Mouse (Mus musculus): ENCODE data around the gene Igflr1. TPM values are rescaled to one million over a fixed set of nuclear protein-coding genes. Genes with fewer than 3 reads are reported as not detected.
A peak's percentile ranks its signal among the peaks of the same experiment; 100 is the strongest.

Gene Igflr1
- polyA plus RNA-seq, 1 experiment: 0.56 TPM

DNA sequence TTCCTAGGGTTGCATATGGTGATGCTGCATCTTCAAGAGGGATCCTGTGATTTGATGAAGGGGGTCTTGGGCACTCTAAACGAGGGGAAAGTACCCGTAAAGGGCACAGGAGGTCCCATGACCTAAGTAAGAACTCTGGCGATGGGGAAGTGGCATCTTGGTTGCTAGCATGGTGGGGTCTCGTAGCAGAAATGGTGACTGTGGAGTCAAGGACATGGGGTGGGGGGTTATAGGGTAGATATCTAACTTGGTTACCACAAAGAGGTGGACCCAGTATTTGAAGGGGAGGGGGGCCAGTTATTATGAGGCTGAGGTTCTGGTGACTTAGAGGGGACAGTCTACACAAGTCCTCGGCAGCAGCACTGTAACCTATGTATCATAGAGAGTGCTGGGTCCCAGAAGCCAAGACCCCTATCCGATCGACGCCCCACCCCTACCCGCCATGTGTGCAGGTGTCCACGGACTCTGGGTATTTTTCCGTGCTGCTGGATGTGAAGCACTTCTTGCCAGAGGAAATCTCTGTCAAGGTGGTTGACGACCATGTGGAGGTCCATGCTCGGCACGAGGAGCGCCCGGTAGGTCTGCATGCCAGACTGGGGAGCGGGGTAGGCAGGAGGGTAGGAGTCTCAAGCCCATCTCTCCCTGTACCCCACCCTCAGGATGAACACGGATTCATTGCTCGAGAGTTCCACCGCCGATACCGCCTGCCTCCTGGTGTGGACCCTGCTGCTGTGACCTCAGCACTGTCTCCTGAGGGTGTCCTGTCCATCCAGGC, 11.2 kb upstream of the Igflr1 start:
- H3K4me3 ChIP-seq (ENCODE audit: insufficient read depth, poor library complexity, severe bottlenecking): no peak overlapping the region
- H3ac ChIP-seq (ENCODE audit: control insufficient read depth, insufficient read length, low read depth): peak overlapping the region; percentile 7
- TF ChIP-seq CEBPB (IDR thresholded peaks at IDR 0.05; ENCODE audit: low read depth): no peak
- TF ChIP-seq CTCF (IDR thresholded peaks at IDR 0.05; ENCODE audit: control insufficient read depth, insufficient read depth, insufficient read length): no peak
- TF ChIP-seq MYOG (IDR thresholded peaks at IDR 0.05; ENCODE audit: control insufficient read depth, extremely low read depth, insufficient read length): no peak
- TF ChIP-seq FOSL1 (IDR thresholded peaks at IDR 0.05; ENCODE audit: insufficient read depth, low read length, poor library complexity, severe bottlenecking): no peak
- TF ChIP-seq MYOD1 (IDR thresholded peaks at IDR 0.05; ENCODE audit: control insufficient read depth, insufficient read length, low read depth): no peak
- no peak for TF ChIP-seq USF1 (IDR thresholded peaks at IDR 0.05; ENCODE audit: low read depth)
- H3K36me3 ChIP-seq (ENCODE audit: control insufficient read depth, insufficient read depth): peaks cover 7% of the 10 kb centered on the region
- H3K79me3 ChIP-seq (ENCODE audit: low read depth): peaks cover 5% of the 10 kb centered on the region
- H3K79me2 ChIP-seq (ENCODE audit: control insufficient read depth, insufficient read depth): peaks cover 23% of the 10 kb centered on the region
- H3K27me3 ChIP-seq (ENCODE audit: control insufficient read depth, insufficient read depth, insufficient read length): no peaks in the 10 kb centered on the region

DNA sequence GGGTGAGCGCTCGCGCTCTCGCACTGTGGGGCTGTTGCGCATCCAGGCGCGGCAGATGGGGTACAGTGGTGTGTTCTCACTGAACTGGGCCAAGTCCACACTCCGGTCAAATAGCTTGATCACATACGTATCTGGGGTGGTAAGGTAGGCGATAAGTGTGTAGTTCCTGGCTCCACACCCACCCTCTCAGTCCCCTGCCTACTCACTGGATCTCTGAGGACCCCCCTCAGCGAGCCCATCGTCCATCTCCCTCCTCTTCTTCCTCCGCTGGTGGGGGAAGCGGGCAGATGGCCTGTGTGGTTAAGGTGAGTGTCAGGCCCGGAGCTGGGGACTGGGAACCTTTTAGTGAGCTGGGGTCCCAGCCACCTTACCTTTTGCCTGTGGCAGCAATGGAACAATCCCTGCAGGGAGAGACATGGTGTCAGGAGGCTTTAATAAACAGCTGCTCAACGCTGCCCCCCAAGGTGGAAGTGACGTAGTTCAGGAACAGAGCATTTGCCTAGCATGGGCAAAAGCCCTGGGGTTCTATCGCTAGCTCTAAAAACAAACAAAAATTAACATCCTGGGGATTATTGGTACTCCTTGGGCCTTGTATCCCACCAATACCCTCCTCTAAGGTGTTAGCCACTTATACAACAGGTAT, 8.2 kb upstream of the Igflr1 start:
- TF ChIP-seq CTCF (IDR thresholded peaks at IDR 0.05; ENCODE audit: control insufficient read depth, insufficient read depth, insufficient read length) (no peak), CEBPB (IDR thresholded peaks at IDR 0.05; ENCODE audit: low read depth) (no peak), USF1 (IDR thresholded peaks at IDR 0.05; ENCODE audit: low read depth) (no peak), FOSL1 (IDR thresholded peaks at IDR 0.05; ENCODE audit: insufficient read depth, low read length, poor library complexity, severe bottlenecking) (no peak), MYOG (IDR thresholded peaks at IDR 0.05; ENCODE audit: control insufficient read depth, extremely low read depth, insufficient read length) (no peak), MYOD1 (IDR thresholded peaks at IDR 0.05; ENCODE audit: control insufficient read depth, insufficient read length, low read depth) (no peak), MAX (IDR thresholded peaks at IDR 0.05) (no peak)
- Histone ChIP-seq H3K36me3 (ENCODE audit: control insufficient read depth, insufficient read depth) (peaks cover 7% of the 10 kb centered on the region), H3K27me3 (ENCODE audit: control insufficient read depth, insufficient read depth, insufficient read length) (no peaks in the 10 kb centered on the region), H3K79me3 (ENCODE audit: low read depth) (peaks cover 5% of the 10 kb centered on the region), H3ac (ENCODE audit: control insufficient read depth, insufficient read length, low read depth) (no peak overlapping the region), H3K4me3 (ENCODE audit: insufficient read depth, poor library complexity, severe bottlenecking) (no peak overlapping the region), H3K79me2 (ENCODE audit: control insufficient read depth, insufficient read depth) (peaks cover 35% of the 10 kb centered on the region)

DNA sequence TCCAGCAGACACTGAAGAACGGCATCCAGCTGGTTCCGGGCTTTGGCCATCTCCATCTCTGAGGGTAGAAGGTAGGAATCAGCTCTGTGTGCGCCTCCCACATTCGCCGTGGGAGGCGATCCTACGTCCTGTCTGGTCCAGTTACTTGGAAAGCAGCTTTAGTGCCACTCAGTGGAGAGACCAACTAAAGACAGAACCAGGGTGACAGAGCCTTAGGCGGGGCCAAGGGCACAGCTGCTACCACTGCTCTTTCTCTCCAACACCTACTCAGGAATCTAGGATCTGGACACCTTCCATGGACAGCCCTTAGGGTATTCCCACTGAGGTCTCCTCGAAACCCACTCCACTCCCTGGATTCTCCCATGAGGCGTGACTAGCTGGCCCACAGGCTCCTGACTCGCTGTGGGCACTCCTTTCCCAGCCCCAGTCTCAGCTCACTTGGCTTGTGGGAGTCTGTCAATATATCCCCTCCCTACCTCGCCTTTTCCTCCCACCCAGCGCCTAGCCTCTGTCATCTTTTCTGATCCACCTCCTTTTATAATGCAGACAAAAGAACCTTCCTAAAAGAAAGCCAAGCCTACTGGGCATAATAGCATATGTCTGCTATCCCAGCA, 7.2 kb upstream of the Igflr1 start:
- Histone ChIP-seq H3K36me3 (ENCODE audit: control insufficient read depth, insufficient read depth) (peaks cover 7% of the 10 kb centered on the region), H3K27me3 (ENCODE audit: control insufficient read depth, insufficient read depth, insufficient read length) (no peaks in the 10 kb centered on the region), H3K79me2 (ENCODE audit: control insufficient read depth, insufficient read depth) (peaks cover 45% of the 10 kb centered on the region), H3K4me3 (ENCODE audit: insufficient read depth, poor library complexity, severe bottlenecking) (peak overlapping the region; percentile 53), H3K79me3 (ENCODE audit: low read depth) (peaks cover 7% of the 10 kb centered on the region), H3ac (ENCODE audit: control insufficient read depth, insufficient read length, low read depth) (no peak overlapping the region)
- TF ChIP-seq CEBPB (IDR thresholded peaks at IDR 0.05; ENCODE audit: low read depth) (no peak), MYOG (IDR thresholded peaks at IDR 0.05; ENCODE audit: control insufficient read depth, extremely low read depth, insufficient read length) (no peak), MAX (IDR thresholded peaks at IDR 0.05) (no peak), FOSL1 (IDR thresholded peaks at IDR 0.05; ENCODE audit: insufficient read depth, low read length, poor library complexity, severe bottlenecking) (no peak), MYOD1 (IDR thresholded peaks at IDR 0.05; ENCODE audit: control insufficient read depth, insufficient read length, low read depth) (no peak), CTCF (IDR thresholded peaks at IDR 0.05; ENCODE audit: control insufficient read depth, insufficient read depth, insufficient read length) (no peak), USF1 (IDR thresholded peaks at IDR 0.05; ENCODE audit: low read depth) (no peak)

DNA sequence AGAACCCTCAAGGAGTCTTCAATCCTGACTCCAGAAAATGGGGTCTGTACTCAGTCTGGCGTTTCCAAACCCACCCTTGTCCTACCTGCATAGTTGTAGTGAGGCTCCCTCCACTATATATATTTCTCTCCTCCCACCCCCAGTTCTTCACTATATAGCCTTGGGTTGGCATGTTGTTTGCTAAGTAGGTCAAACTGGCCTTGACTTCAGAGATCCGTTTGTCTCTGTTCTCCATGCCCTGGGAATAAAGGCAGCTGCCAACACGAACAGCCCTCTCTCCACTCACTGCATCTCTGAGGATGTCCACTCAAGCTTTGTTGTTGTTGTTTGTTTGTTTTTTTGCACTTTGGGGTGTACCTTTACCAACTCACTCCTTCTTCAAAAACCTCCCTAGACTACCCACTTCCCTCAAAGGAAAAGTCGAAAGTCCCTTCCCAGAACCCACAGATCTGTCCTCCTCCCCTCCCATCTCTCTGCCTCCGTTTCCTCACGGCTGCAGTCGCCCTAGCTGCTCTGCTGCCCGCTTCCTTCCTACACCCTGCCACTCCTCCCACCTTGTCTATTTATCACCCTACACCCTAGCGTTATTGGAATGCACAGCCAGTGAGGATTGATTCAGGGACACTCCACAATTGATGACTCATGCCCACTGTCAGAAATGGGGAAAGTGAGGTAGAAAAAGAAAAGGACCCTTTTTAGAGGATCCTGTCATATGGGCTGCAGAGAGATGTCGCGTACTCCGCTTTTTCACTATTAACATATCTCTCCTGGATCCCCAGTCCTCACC, 6.4 kb upstream of the Igflr1 start:
- Histone ChIP-seq H3K79me3 (ENCODE audit: low read depth) (peaks cover 7% of the 10 kb centered on the region), H3K4me3 (ENCODE audit: insufficient read depth, poor library complexity, severe bottlenecking) (peak overlapping the region; percentile 53), H3K36me3 (ENCODE audit: control insufficient read depth, insufficient read depth) (peaks cover 7% of the 10 kb centered on the region), H3K79me2 (ENCODE audit: control insufficient read depth, insufficient read depth) (peaks cover 44% of the 10 kb centered on the region), H3K27me3 (ENCODE audit: control insufficient read depth, insufficient read depth, insufficient read length) (no peaks in the 10 kb centered on the region), H3ac (ENCODE audit: control insufficient read depth, insufficient read length, low read depth) (peak overlapping the region; percentile 87)
- no peak for TF ChIP-seq MAX (IDR thresholded peaks at IDR 0.05)

DNA sequence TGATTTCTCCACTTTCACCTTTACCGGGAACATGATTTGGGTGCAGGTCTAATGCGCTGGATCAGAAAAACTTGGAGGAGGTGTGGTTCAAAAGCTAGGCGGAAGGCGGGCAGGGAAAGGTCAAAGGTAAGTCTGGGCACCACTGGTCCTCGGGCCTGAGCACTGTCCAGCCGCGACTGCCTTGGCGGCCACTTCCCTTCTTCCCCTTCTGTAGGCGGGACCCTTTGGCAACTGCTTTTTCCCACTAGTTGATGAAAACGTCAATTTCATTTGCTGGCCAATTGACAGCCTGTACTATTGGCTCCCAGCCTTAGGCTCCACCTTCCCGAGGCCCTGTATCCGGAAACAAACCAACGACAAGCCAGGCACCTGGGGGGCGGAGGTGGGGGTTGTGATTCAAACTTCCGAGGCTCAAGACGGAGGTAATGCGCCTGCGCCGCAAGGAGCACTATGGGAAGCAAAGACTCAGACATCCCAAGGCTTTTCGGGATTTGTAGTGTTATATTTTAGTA, 5.7 kb upstream of the Igflr1 start, which contains the start of gene Lin37:
Gene Lin37, minus strand, starts transcription at position 396 of the 512 bp plus-strand sequence.
- H3K36me3 ChIP-seq (ENCODE audit: control insufficient read depth, insufficient read depth): peaks cover 7% of the 10 kb centered on the region
- peak within 1 kb of the TSS; percentile 53 for H3K4me3 ChIP-seq (ENCODE audit: insufficient read depth, poor library complexity, severe bottlenecking)
- peaks cover 45% of the 10 kb centered on the region for H3K79me2 ChIP-seq (ENCODE audit: control insufficient read depth, insufficient read depth)
- TF ChIP-seq FOSL1 (IDR thresholded peaks at IDR 0.05; ENCODE audit: insufficient read depth, low read length, poor library complexity, severe bottlenecking) (no peak), MAX (IDR thresholded peaks at IDR 0.05) (no peak), MYOG (IDR thresholded peaks at IDR 0.05; ENCODE audit: control insufficient read depth, extremely low read depth, insufficient read length) (no peak), CEBPB (IDR thresholded peaks at IDR 0.05; ENCODE audit: low read depth) (no peak)
- peaks cover 7% of the 10 kb centered on the region for H3K79me3 ChIP-seq (ENCODE audit: low read depth)
- H3K27me3 ChIP-seq (ENCODE audit: control insufficient read depth, insufficient read depth, insufficient read length): no peaks in the 10 kb centered on the region
- H3ac ChIP-seq (ENCODE audit: control insufficient read depth, insufficient read length, low read depth): peak within 1 kb of the TSS; percentile 87

Measured in C2C12 (cell line).